Mouse (Mus musculus): Measurements from ENCODE around the gene Ypel2.
"Not testable (repeated sequence)": the region's sequence is repeated elsewhere in the genome, so short reads cannot be mapped to it uniquely, and the experiment has no call there.

DNA sequence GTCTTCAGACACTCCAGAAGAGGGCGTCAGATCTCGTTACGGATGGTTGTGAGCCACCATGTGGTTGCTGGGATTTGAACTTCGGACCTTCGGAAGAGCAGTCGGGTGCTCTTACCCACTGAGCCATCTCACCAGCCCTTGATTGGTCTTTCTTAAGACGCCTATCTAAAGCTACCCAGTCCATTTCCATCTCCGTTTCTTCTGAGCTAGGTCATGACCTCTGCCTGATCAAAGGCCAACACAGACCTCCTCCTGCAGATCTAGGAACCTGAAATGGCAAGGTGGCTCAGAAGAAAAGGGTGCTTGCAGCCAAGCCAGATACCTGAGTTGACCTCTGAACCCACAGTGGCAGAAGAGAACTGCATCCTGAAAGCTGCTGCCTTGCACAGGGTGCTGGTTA lies 29.7 kb upstream of the Ypel2 start:
- TF ChIP-seq POLR2A (IDR thresholded peaks at IDR 0.05; ENCODE audit: low read depth, low read length); CTCF (IDR thresholded peaks at IDR 0.05; ENCODE audit: extremely low read depth, insufficient read depth, insufficient read length, insufficient replicate concordance): not testable (repeated sequence)
